Mouse (Mus musculus) testis, adult 2 months (tissue): ENCODE measurements around the gene Gpatch4. TPM values are rescaled to one million over a fixed set of nuclear protein-coding genes. Genes with fewer than 3 reads are reported as not detected.

Experiments used
- H3K27ac ChIP-seq: fragments of 200-500 bp; 2 replicates; pipeline ENCODE4 v1.5.1; 2012; ENCODE audit warnings: low read depth, low read length; ENCODE audit not compliant: control insufficient read depth, insufficient read depth
- H3K27me3 ChIP-seq: fragments of 200-500 bp; 2 replicates; pipeline ENCODE4 v1.6.1; 2012; ENCODE audit warnings: mild to moderate bottlenecking, low read length, moderate library complexity; ENCODE audit not compliant: control insufficient read depth, insufficient read depth
- H3K36me3 ChIP-seq: fragments of 200-500 bp; 2 replicates; pipeline ENCODE4 v1.6.1; 2012; ENCODE audit warnings: mild to moderate bottlenecking, low read length; ENCODE audit not compliant: control insufficient read depth, insufficient read depth
- H3K4me1 ChIP-seq: fragments of 200-500 bp; 2 replicates; pipeline ENCODE4 v1.6.1; 2012; ENCODE audit warnings: low read length; ENCODE audit not compliant: control insufficient read depth, insufficient read depth
- H3K4me3 ChIP-seq: fragments of 200-500 bp; 2 replicates; pipeline ENCODE4 v1.5.1; 2012; ENCODE audit warnings: low read depth, mild to moderate bottlenecking, low read length, moderate library complexity, mixed read lengths; ENCODE audit not compliant: control insufficient read depth
- CTCF ChIP-seq: fragments of 200-500 bp; IDR thresholded peaks from 2 replicates; pipeline ENCODE4 v1.5.1; 2012; ENCODE audit warnings: low read depth, mild to moderate bottlenecking, inconsistent platforms, low read length, moderate library complexity; ENCODE audit not compliant: control insufficient read depth, insufficient read depth, insufficient replicate concordance
- POLR2A ChIP-seq: fragments of 200-500 bp; IDR thresholded peaks from 2 replicates; pipeline ENCODE4 v1.6.1; 2012; ENCODE audit warnings: low read depth, mild to moderate bottlenecking, inconsistent platforms, low read length, moderate library complexity; ENCODE audit not compliant: control insufficient read depth
- polyA plus RNA-seq: library from polyadenylated mRNA; depleted of rRNA; stranded (reverse); fragments of >200 nt; gene quantifications from 2 replicates; pipeline ENCODE4 v1.2.3, GENCODE M21; 2012

Gene Gpatch4
- polyA plus RNA-seq, 1 experiment: 6.7 TPM

DNA sequence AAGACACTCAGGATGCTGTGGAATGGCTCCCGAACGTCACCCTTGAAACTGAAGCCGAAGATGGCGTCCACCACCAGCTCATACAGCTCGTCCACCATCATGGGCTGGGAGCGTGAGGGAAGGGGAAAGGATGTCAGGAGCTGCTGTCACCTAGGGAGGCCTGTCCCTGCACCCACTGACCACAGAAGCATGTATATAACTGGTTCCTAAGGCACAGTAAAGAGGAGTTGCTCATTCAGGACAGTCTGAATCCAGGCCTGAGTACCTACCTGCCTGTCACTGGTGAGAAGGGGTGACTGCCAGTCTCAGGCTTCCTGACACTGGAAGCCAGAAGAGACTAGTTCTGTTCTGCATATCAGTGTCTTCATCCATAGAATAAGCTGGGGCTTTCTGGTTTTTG is 14.1 kb downstream of the Gpatch4 start:
- TF ChIP-seq CTCF: no peak
- no peak for TF ChIP-seq POLR2A
- H3K4me3 ChIP-seq: no peak overlapping the region

DNA sequence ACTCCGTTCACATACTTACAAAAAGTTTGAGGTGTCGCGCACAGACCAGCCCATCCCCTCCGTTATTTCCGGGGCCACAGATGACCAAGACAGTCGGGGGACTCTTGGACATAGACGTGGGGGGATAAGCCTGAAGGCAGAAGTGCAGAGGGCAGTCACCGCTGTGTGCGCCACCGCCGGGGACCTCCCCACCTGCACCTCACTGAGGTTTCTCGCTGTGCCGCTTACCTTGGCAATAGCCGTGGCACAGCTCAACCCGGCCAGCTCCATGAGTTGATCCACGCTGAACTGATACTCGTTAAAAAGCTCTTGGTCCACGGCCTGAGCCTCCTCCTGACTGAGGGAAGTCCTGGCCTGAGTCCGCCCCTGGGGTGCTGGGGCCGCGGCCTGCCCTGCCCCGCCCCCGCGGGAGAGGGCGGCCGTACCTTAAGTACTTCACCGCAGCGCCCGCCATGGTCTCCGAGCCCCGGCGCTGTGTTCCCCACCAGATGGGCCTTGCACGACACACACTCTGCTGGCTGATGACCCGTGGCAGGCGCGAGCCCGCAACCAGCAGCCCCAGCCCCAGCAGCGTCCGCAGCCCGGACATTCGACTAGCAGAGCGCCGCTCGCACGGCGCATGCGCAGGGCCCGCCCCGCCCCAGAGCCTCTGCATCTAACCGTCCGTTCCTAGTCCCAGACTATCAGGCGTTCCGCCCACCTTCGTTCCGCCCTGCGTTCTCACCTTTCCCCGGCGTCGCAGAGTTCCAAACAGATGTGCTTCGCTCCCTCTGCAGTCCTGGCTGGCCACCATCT is 15.2 kb downstream of the Gpatch4 start, which contains the start of gene Naxe:
Naxe (minus strand) TSS at position 594 of the 795 bp plus-strand sequence.
- peak; percentile 79 for TF ChIP-seq POLR2A
- TF ChIP-seq CTCF: 0 out of 2 replicates have a peak, but pooled peaks have one; percentile 1
- Histone ChIP-seq H3K27me3 (no peaks in the 10 kb centered on the region), H3K27ac (peak within 1 kb of the TSS; percentile 69), H3K36me3 (no peaks in the 10 kb centered on the region; the same call in 1 of the 2 replicates), H3K4me1 (peaks cover 8% of the 10 kb centered on the region), H3K4me3 (peak within 1 kb of the TSS; percentile 96)

More for the DNA sequence above, 14.1 kb downstream of the Gpatch4 start:
- Histone ChIP-seq H3K36me3 (no peaks in the 10 kb centered on the region; the same call in none of the 2 replicates), H3K4me1 (peaks cover 8% of the 10 kb centered on the region), H3K27me3 (no peaks in the 10 kb centered on the region), H3K27ac (no peak overlapping the region)

DNA sequence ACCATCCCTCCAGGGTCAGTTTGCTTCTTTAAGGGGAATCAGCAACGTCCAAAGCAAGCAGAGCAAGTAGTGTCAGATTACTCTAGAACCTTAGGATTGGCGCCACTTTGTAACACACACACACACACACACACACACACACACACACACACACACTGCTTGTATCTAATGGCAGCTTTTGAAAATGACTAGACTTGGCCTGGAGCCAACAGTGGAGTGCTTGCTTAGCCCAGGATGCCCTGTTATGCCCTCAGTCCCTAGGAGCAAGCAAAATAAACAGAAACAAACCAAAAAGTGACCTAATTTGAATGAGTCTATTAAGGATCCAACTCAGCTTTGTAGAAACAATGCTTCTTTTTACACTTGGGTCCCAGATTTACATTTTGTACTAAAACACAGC is 25.5 kb downstream of the Gpatch4 start:
- Histone ChIP-seq H3K27me3 (no peaks in the 10 kb centered on the region), H3K27ac (no peak overlapping the region), H3K36me3 (no peaks in the 10 kb centered on the region), H3K4me3 (no peak overlapping the region), H3K4me1 (no peaks in the 10 kb centered on the region; the same call in 1 of the 2 replicates)
- TF ChIP-seq POLR2A: no peak
- no peak for TF ChIP-seq CTCF

DNA sequence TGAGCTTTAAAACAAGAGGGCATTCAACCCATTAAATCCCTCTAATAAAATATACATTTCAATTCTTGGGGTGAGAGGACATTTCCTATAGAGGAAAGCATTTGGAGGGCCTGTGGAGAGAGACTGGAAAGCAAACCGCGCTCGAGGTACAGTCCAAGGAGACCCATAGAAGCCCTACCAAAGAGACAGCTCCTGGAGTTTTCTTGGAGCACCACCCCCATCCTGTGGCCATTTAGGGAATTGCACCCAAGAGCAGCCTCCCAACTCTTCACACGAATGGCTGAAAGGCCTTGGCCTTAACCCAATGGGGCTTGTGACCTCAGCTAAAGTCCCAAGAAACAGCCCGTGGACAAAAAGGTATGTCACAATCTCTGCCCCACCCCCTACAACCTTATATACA is 28.9 kb downstream of the Gpatch4 start:
- H3K27ac ChIP-seq: no peak overlapping the region
- TF ChIP-seq POLR2A (no peak; the same call in 1 of the 2 replicates), CTCF (peak; percentile 87)
- no peaks in the 10 kb centered on the region; the same call in 1 of the 2 replicates for H3K4me1 ChIP-seq
- no peaks in the 10 kb centered on the region for H3K27me3 ChIP-seq
- peak overlapping the region; percentile 73 for H3K4me3 ChIP-seq
- H3K36me3 ChIP-seq: no peaks in the 10 kb centered on the region

DNA sequence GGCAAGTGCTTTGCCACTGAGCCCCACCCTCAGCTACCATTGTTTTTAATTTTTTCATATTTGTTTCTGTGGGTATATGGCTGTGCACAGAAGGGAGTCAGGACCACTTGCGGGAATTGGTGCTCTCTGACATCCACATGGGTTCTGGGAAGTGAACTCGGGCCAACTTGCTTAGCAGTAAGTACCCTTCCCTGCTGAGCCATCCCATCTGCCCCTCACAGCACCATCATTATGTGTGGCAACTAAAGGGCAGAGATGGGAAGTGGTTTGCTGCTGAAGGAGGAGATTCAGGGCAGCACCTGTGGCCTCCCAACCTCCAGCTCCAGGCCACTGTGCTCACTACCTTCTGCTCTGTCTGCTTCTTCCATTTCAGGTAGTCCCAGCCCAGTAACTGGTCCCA is 30.7 kb downstream of the Gpatch4 start:
- Histone ChIP-seq H3K36me3 (no peaks in the 10 kb centered on the region), H3K4me1 (no peaks in the 10 kb centered on the region; the same call in 1 of the 2 replicates), H3K27me3 (no peaks in the 10 kb centered on the region), H3K4me3 (peak overlapping the region; percentile 57), H3K27ac (no peak overlapping the region)
- no peak for TF ChIP-seq CTCF
- TF ChIP-seq POLR2A: no peak

DNA sequence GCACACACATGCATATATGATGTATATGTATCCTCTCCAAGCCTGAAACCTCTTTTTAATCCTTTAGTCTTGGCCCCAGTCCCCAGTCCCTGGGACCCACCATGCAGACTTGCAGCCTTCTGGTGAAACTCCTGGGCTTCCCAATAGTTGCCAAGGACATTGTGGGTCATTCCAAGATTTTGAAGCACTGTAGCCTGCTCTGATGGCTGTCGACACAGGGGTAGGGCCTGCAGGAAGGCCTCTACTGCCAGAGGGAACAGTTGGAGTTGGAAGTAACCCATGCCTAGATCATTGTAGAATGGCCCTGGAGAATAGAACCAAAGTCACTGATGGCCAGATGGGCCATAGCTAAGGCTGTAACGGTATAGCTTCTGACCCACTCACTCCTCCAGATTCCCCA is 31.4 kb downstream of the Gpatch4 start:
- Histone ChIP-seq H3K36me3 (no peaks in the 10 kb centered on the region), H3K4me3 (no peak overlapping the region), H3K4me1 (no peaks in the 10 kb centered on the region; the same call in 1 of the 2 replicates), H3K27me3 (no peaks in the 10 kb centered on the region), H3K27ac (no peak overlapping the region)
- TF ChIP-seq POLR2A (no peak), CTCF (no peak)

DNA sequence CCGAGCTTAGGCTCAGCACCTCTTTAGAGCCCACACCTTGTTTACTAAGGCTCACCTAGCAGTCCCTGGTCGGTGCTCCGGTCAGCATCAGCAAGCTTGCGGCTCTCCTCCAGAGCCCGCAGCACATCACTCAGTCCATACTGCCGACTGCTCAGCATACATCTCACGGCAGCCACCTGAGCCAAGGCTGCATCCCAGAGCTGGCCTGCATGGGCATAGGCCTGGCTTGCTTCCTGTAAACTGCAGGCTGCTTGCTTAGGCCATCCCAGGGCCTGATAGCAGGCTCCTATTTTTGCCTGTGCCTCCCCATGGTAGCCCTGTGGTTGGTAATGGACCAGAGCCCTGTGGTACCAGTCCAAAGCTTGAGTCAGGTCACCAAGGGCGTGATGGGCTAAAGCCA is 31.9 kb downstream of the Gpatch4 start:
- Histone ChIP-seq H3K36me3 (no peaks in the 10 kb centered on the region), H3K27me3 (no peaks in the 10 kb centered on the region), H3K4me1 (no peaks in the 10 kb centered on the region; the same call in 1 of the 2 replicates), H3K27ac (no peak overlapping the region), H3K4me3 (no peak overlapping the region)
- no peak for TF ChIP-seq CTCF
- no peak for TF ChIP-seq POLR2A

DNA sequence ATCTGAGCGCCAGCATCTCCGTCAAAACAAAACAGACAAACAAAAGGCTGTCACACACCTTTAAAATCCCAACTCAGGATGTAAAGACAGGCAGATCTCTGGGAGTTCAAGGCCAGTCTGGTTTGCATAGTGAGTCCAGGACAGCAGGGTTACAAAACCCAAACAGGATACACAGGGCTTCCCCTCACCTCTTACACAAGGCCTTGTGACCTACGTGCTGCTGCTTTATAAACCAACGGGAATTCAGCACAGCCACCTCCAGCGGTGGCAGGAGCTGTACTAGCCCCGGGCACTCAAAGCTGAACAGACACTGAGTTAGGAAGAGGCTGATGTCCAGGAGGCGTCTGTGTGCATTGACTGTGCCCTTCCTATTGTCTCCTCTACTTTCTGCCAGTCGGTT is 34.5 kb downstream of the Gpatch4 start:
- Histone ChIP-seq H3K4me1 (peaks cover 8% of the 10 kb centered on the region), H3K4me3 (no peak overlapping the region), H3K27me3 (no peaks in the 10 kb centered on the region), H3K36me3 (no peaks in the 10 kb centered on the region), H3K27ac (no peak overlapping the region)
- TF ChIP-seq POLR2A (no peak), CTCF (no peak)
